Mouse (Mus musculus) monocyte, adult 5-6 weeks (primary cell): ENCODE data around the gene Ccdc127. TPM values are rescaled to one million over a fixed set of nuclear protein-coding genes. Genes with fewer than 3 reads are reported as not detected.

Source experiments
- ATAC-seq: fragments of 153-309, 156-312 bp; replicated peaks from 2 replicates; pipeline ENCODE4 v1.8.0; 2017; ENCODE audit warnings: mild to moderate bottlenecking; ENCODE audit not compliant: low TSS enrichment, insufficient number of reproducible peaks, severe bottlenecking, poor library complexity, low FRiP score
- total RNA-seq: library from RNA; stranded (forward); fragments of 200-1000, 200-491, 200-594 nt; gene quantifications from 3 replicates; pipeline ENCODE4 v1.2.3, GENCODE M21; 2017

The Ccdc127 gene
- 30.2 to 39.4 TPM (median 31.4 TPM) in 3 replicates for total RNA-seq

- ATAC-seq: peak; percentile 90
Measured at GRCm38 (mm10) chr13:74349566-74350434, at the start of gene Ccdc127, which contains the start of gene Sdha. Ccdc127 (plus strand) TSS chr13:74350309. Sdha (minus strand) TSS chr13:74350280.

GRCm38 (mm10) chr13:74300925-74301606, 49.0 kb upstream of the Ccdc127 start:
- ATAC-seq: 0 out of 2 replicates have a peak, but pooled peaks have one; percentile 61

DNA sequence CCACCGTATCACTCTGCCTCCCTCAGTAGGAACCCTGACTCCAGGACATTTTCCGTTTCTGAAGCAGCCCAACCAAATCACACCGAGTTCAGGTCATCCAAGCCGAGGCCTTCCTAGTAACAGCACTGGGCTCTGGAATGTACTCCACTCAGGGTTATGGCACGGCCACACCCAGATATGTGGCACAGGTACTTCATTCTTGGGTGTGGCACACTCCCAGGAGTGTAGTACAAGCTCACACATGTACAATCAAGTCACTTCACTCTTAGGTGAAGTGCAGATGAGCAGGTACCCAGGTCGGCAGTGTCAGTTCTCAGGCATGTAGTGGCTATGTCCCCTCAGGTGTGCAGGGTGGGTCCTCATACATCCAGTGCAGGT, 48.5 kb upstream of the Ccdc127 start:
- 0 out of 2 replicates have a peak, but pooled peaks have one; percentile 9 for ATAC-seq

GRCm38 (mm10) chr13:74302050-74303037, 47.8 kb upstream of the Ccdc127 start:
- ATAC-seq: no peak

DNA sequence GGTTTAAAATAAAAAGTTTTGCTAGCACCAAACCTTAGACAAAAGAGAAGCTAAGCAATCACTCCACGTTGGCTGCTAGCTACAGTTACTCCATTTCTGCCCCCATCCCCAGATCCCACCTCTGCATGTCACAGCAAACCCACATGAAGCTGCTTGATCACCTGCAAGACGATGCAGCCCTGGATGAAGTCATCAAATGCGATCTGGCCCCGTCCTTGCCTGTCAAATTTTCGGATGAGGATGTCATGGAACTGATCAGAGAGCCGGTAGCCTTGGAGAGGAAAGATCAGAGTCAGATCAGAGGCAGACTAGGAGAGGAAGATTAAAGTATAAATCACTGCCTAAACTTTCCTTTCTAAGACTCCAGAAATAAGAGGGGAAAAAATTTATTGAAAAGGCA, 44.7 kb upstream of the Ccdc127 start:
- ATAC-seq: no peak

- ATAC-seq: no peak
Measured at GRCm38 (mm10) chr13:74305780-74306179, 44.3 kb upstream of the Ccdc127 start.

- no peak for ATAC-seq
Measured at GRCm38 (mm10) chr13:74314616-74315015, 35.5 kb upstream of the Ccdc127 start.

- no peak for ATAC-seq
Measured at GRCm38 (mm10) chr13:74316386-74316785, 33.7 kb upstream of the Ccdc127 start.

GRCm38 (mm10) chr13:74316789-74317169, 33.3 kb upstream of the Ccdc127 start:
- peak; percentile 15; the same call in 1 of the 2 replicates for ATAC-seq

DNA sequence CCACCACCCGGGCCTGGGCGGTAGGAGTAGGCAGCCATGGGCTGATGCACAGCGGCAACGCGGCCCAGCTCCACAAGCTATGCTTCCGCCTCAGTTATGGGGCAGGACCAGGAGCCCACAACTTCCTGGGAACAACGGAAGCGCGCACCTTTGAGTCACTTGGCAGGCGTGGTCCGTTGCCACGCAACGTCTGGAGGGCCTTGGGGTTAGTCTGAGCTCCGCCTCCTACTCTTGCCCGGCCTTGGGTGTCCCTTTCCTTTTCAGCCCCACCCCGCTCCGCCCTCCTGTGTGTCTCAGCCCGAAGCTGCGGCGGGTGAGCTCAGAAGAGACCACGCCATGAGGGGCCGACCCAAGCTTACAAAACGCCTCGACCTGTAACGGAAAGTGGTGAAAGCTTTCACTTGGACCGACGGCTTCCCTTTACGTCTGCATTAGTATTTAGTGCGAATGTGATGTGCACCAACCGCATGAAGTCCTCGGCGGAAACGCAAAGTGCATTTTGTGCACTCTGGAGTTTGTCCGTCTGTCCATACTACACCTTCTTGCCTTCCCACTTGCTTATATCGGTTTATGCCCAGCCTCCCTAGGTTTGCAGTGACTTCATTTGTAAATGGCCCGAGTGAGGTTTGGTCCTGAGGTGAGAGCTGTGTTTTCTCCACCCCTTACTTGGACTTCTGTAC, 32.8 kb upstream of the Ccdc127 start, which contains the start of gene Pdcd6:
Pdcd6 (minus strand) TSS at position 411 of the 680 bp plus-strand sequence.
- ATAC-seq: peak; percentile 95

DNA sequence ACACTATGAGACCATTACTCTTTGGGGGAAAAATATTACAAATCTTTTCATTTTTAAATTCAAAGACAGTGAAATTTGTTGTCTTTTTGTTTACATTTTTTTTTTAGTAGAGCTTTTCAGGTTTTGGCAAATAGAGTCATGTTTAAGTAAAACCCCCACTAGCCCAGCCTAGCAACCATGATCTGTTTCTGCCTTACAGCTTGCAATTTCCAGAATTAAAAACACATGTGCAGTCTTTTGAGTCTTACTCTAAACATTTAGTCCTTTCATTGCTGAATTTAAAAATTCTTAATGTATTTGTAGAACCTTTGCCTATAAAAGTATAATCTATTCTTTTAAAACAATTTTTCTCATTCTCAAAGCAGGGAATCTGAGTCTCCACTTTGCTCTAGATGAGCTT, 20.8 kb upstream of the Ccdc127 start:
- no peak for ATAC-seq

GRCm38 (mm10) chr13:74341036-74341435, 9.1 kb upstream of the Ccdc127 start:
- peak; percentile 70 for ATAC-seq

- ATAC-seq: peak; percentile 23; the same call in 1 of the 2 replicates
Measured at GRCm38 (mm10) chr13:74350435-74350906, 362 bp downstream of the Ccdc127 start.

DNA sequence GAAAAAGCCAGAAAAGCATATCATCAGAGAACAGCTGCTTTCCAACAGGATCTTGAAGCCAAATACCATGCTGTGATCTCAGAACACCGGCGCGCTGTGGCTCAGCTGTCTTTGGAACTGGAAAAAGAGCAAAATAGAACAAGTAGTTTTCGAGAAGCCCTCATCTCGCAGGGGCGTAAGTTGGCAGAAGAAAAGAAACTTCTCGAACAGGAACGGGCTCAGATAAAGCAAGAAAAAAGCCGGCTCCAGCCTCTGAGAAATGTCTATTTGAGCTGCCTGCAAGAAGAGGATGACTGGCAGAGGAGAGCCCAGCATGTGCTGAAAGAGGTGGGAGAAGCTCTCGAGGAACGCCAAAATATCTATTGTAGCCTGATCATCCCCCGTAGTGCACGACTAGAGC, 6.4 kb downstream of the Ccdc127 start:
- ATAC-seq: no peak

GRCm38 (mm10) chr13:74362218-74362617, 12.1 kb downstream of the Ccdc127 start:
- peak; percentile 20; the same call in 1 of the 2 replicates for ATAC-seq

DNA sequence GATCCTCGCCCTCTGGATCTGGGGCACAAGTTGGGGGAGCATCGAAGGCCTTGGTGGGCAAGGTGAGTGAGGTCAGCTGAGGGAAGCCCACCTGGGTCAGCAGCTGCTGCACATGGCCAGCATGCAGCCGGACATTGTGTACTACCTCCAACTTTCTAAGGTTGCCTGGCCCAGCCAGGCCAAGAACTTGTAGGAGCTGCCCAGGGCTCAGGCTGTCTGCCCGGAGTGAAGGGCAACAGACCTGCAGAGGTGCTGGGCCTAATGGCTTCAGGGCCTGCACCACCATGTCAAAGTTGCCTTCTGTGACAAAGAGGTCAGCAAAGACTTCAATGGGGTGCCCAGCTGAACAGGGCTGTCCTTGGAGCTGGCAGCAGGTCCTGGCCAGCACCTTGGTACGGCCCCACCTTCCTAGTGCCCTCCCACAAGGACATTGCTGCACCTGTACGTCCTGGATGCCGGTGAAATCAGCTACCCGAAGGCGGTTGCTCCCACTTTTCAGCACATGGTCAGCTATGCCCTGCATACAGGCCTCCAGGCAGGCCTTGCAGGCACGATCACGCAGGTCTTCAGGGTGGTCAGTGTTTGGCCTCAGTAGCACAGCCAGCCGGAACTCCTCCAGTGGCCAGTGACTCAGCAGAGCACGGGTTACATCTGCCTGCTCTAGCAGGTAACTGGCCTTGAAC, 13.2 kb downstream of the Ccdc127 start:
- no peak for ATAC-seq

GRCm38 (mm10) chr13:74363859-74364235, 13.7 kb downstream of the Ccdc127 start, which contains the start of gene Lrrc14b:
Lrrc14b (minus strand) TSS chr13:74364005.
- no peak for ATAC-seq
